Mouse (Mus musculus) CH12.LX (cell line): Measurements from ENCODE around the gene Zfp580. TPM values are rescaled to one million over a fixed set of nuclear protein-coding genes. Genes with fewer than 3 reads are reported as not detected.

Source experiments
- DNase-seq: peaks from one replicate; pipeline ENCODE4 v3.0.0-alpha.2; 2013; ENCODE audit errors: extremely low read depth
- H3K27ac ChIP-seq: 2 replicates; pipeline ENCODE4 v1.5.1; 2012; ENCODE audit warnings: low read depth, mild to moderate bottlenecking, control low read depth, moderate library complexity; ENCODE audit not compliant: insufficient read depth
- H3K27me3 ChIP-seq: replicated peaks from 2 replicates; pipeline ENCODE3; 2012; ENCODE audit warnings: inconsistent platforms
- H3K36me3 ChIP-seq, 2 experiments: replicated peaks in 1 of 2; 2 replicates each; pipeline versions ENCODE3 to v1.6.1; 2012; ENCODE audit warnings: inconsistent platforms in 1 of 2, low read length in 1 of 2, mild to moderate bottlenecking in 1 of 2, mixed read lengths in 1 of 2, moderate library complexity in 1 of 2; ENCODE audit not compliant: control insufficient read depth in 1 of 2, insufficient read depth in 1 of 2
- H3K4me1 ChIP-seq, 2 experiments: 2 replicates each; pipeline ENCODE4 v1.6.1; 2012; ENCODE audit warnings: inconsistent platforms in 1 of 2, moderate library complexity in 1 of 2; ENCODE audit not compliant: insufficient read depth in 2 of 2, control insufficient read depth in 1 of 2
- H3K4me2 ChIP-seq: 2 replicates; pipeline ENCODE4 v1.6.1; 2012; ENCODE audit warnings: low read depth, mild to moderate bottlenecking, control low read depth; ENCODE audit not compliant: poor library complexity, insufficient read depth, severe bottlenecking
- H3K4me3 ChIP-seq, 3 experiments: fragments of 150-350 bp in 1 of 3; sonication (generic) in 1 of 3; replicated peaks in 1 of 3; 2 replicates each; pipeline versions ENCODE3 to v1.5.1; 2011 to 2012; ENCODE audit warnings: low read depth in 2 of 3, low read length in 2 of 3, mild to moderate bottlenecking in 2 of 3, moderate library complexity in 2 of 3, control low read depth in 1 of 3, improper control_type of control experiment in 1 of 3, inconsistent platforms in 1 of 3, mixed read lengths in 1 of 3; ENCODE audit not compliant: poor library complexity in 1 of 3
- H3K79me2 ChIP-seq: replicated peaks from 2 replicates; pipeline ENCODE4 v1.6.1; 2012; ENCODE audit warnings: mild to moderate bottlenecking, moderate library complexity; ENCODE audit not compliant: control insufficient read depth, poor library complexity, insufficient read depth, severe bottlenecking; ENCODE audit errors: extremely low read depth
- H3K9ac ChIP-seq: 2 replicates; pipeline ENCODE4 v1.6.1; 2012; ENCODE audit warnings: low read depth, mild to moderate bottlenecking, control low read depth, moderate library complexity; ENCODE audit not compliant: insufficient read depth
- H3K9me3 ChIP-seq: replicated peaks from 2 replicates; pipeline ENCODE3; 2012; ENCODE audit warnings: low read length, inconsistent platforms, mixed read lengths
- BHLHE40 ChIP-seq: IDR thresholded peaks from 2 replicates; pipeline ENCODE4 v1.6.1; 2011; ENCODE audit warnings: mild to moderate bottlenecking, low read depth, low read length, improper control_type of control experiment
- CHD1 ChIP-seq: IDR thresholded peaks from 2 replicates; pipeline ENCODE4 v1.6.1; 2012; ENCODE audit warnings: low read depth, low read length, improper control_type of control experiment, inconsistent platforms
- CHD2 ChIP-seq: IDR thresholded peaks from 2 replicates; pipeline ENCODE4 v1.6.1; 2011; ENCODE audit warnings: low read length, improper control_type of control experiment
- E2F4 ChIP-seq: IDR thresholded peaks from 2 replicates; pipeline ENCODE4 v1.6.1; 2011; ENCODE audit warnings: low read depth, low read length, improper control_type of control experiment; ENCODE audit not compliant: insufficient replicate concordance
- ELF1 ChIP-seq: IDR thresholded peaks from 2 replicates; pipeline ENCODE4 v1.6.1; 2014; ENCODE audit warnings: low read depth, mild to moderate bottlenecking, inconsistent platforms, low read length, improper control_type of control experiment
- EP300 ChIP-seq: IDR thresholded peaks from 2 replicates; pipeline ENCODE4 v1.6.1; 2011; ENCODE audit warnings: low read length, improper control_type of control experiment
- GABPA ChIP-seq: IDR thresholded peaks from 2 replicates; pipeline ENCODE4 v1.6.1; 2012; ENCODE audit warnings: low read depth, low read length, improper control_type of control experiment, inconsistent platforms; ENCODE audit not compliant: insufficient replicate concordance
- HCFC1 ChIP-seq: IDR thresholded peaks from 2 replicates; pipeline ENCODE4 v1.6.1; 2012; ENCODE audit warnings: low read depth, mild to moderate bottlenecking, inconsistent platforms, low read length, improper control_type of control experiment
- JUN ChIP-seq: IDR thresholded peaks from 2 replicates; pipeline ENCODE4 v1.6.1; 2011; ENCODE audit warnings: low read depth, mild to moderate bottlenecking, low read length, improper control_type of control experiment, moderate library complexity; ENCODE audit not compliant: insufficient read depth
- JUND ChIP-seq: conservative IDR thresholded peaks from 2 replicates; pipeline ENCODE4 v1.6.1; 2011; ENCODE audit warnings: low read depth, low read length, improper control_type of control experiment
- KAT2A ChIP-seq: IDR thresholded peaks from 2 replicates; pipeline ENCODE4 v1.6.1; 2012; ENCODE audit warnings: low read length, improper control_type of control experiment, inconsistent platforms; ENCODE audit not compliant: insufficient replicate concordance
- MAFK ChIP-seq: IDR thresholded peaks from 2 replicates; pipeline ENCODE4 v1.6.1; 2011; ENCODE audit warnings: low read length, improper control_type of control experiment; ENCODE audit not compliant: insufficient replicate concordance
- MAX ChIP-seq: IDR thresholded peaks from 2 replicates; pipeline ENCODE4 v1.6.1; 2011; ENCODE audit warnings: low read length, improper control_type of control experiment
- MAZ ChIP-seq: IDR thresholded peaks from 2 replicates; pipeline ENCODE4 v1.6.1; 2012; ENCODE audit warnings: low read depth, mild to moderate bottlenecking, inconsistent platforms, low read length, improper control_type of control experiment, moderate library complexity
- MEF2A ChIP-seq: IDR thresholded peaks from 2 replicates; pipeline ENCODE4 v1.6.1; 2014; ENCODE audit warnings: low read depth, mild to moderate bottlenecking, inconsistent platforms, low read length, improper control_type of control experiment, borderline replicate concordance
- MXI1 ChIP-seq: IDR thresholded peaks from 2 replicates; pipeline ENCODE4 v1.6.1; 2011; ENCODE audit warnings: mild to moderate bottlenecking, low read depth, low read length, improper control_type of control experiment
- NELFE ChIP-seq: IDR thresholded peaks from 2 replicates; pipeline ENCODE4 v1.6.1; 2011; ENCODE audit warnings: low read depth, low read length, improper control_type of control experiment
- NRF1 ChIP-seq: IDR thresholded peaks from 2 replicates; pipeline ENCODE4 v1.6.1; 2014; ENCODE audit warnings: low read depth, mild to moderate bottlenecking, inconsistent platforms, low read length, improper control_type of control experiment, moderate library complexity
- POLR2A ChIP-seq: IDR thresholded peaks from 2 replicates; pipeline ENCODE4 v1.6.1; 2011; ENCODE audit warnings: low read depth, mild to moderate bottlenecking, improper control_type of control experiment, low read length
- POLR2AphosphoS2 ChIP-seq: IDR thresholded peaks from 2 replicates; pipeline ENCODE4 v1.6.1; 2011; ENCODE audit warnings: low read depth, low read length, improper control_type of control experiment
- RAD21 ChIP-seq: IDR thresholded peaks from 2 replicates; pipeline ENCODE4 v1.6.1; 2011; ENCODE audit warnings: low read depth, mild to moderate bottlenecking, low read length, improper control_type of control experiment, moderate library complexity
- RCOR1 ChIP-seq: conservative IDR thresholded peaks from 2 replicates; pipeline ENCODE4 v1.6.1; 2012; ENCODE audit warnings: low read depth, mild to moderate bottlenecking, inconsistent platforms, low read length, improper control_type of control experiment
- TBP ChIP-seq: conservative IDR thresholded peaks from 2 replicates; pipeline ENCODE4 v1.6.1; 2011; ENCODE audit warnings: low read depth, low read length, improper control_type of control experiment
- TCF12 ChIP-seq: IDR thresholded peaks from 2 replicates; pipeline ENCODE4 v1.6.1; 2014; ENCODE audit warnings: low read depth, mild to moderate bottlenecking, inconsistent platforms, low read length, improper control_type of control experiment
- UBTF ChIP-seq: IDR thresholded peaks from 2 replicates; pipeline ENCODE4 v1.6.1; 2012; ENCODE audit warnings: low read depth, mild to moderate bottlenecking, inconsistent platforms, low read length, improper control_type of control experiment, moderate library complexity
- USF1 ChIP-seq: IDR thresholded peaks from 2 replicates; pipeline ENCODE4 v1.6.1; 2014; ENCODE audit warnings: low read depth, mild to moderate bottlenecking, inconsistent platforms, low read length, improper control_type of control experiment
- ZC3H11A ChIP-seq: IDR thresholded peaks from 2 replicates; pipeline ENCODE4 v1.6.1; 2012; ENCODE audit warnings: low read depth, mild to moderate bottlenecking, inconsistent platforms, low read length, improper control_type of control experiment
- ZKSCAN1 ChIP-seq: IDR thresholded peaks from 2 replicates; pipeline ENCODE4 v1.6.1; 2012; ENCODE audit warnings: low read depth, inconsistent platforms, low read length, improper control_type of control experiment, borderline replicate concordance
- ZNF384 ChIP-seq: IDR thresholded peaks from 2 replicates; pipeline ENCODE4 v1.6.1; 2012; ENCODE audit warnings: low read depth, low read length, improper control_type of control experiment, inconsistent platforms
- dilution Hi-C: fragments of 300-500 bp; cut with MboI; formaldehyde crosslinking; loops from 2 replicates; pipeline ENCODE4 v1.14.3; 2020; ENCODE audit warnings: low sequenced_read_pairs; ENCODE audit not compliant: extremely low pct_unique_long_range_greater_than_20kb, extremely low pct_ligation_motif_present
- in situ Hi-C: fragments of 300-500 bp; cut with MboI; formaldehyde crosslinking; loops from 3 replicates; pipeline ENCODE4 v1.14.3; 2019; ENCODE audit warnings: low sequenced_read_pairs, low pct_ligation_motif_present, low pct_unique_long_range_greater_than_20kb, mixed read lengths
- polyA plus RNA-seq: library from polyadenylated mRNA; unstranded; fragments of >175 nt; gene quantifications from 2 replicates; pipeline ENCODE4 v1.2.1, GENCODE M21; 2012; ENCODE audit warnings: low read depth; ENCODE audit not compliant: insufficient read length
- total RNA-seq, 2 experiments: library from RNA; depleted of rRNA; stranded (reverse); fragments of 300-350 nt in 1 of 2; fragments of >200 nt in 1 of 2; gene quantifications; 2 replicates each; pipeline ENCODE4 v1.2.3; 2012 to 2014

The Zfp580 gene
- total and polyA plus RNA-seq, 3 experiments: 1.2 to 15.6 (median 2.6) TPM

DNA sequence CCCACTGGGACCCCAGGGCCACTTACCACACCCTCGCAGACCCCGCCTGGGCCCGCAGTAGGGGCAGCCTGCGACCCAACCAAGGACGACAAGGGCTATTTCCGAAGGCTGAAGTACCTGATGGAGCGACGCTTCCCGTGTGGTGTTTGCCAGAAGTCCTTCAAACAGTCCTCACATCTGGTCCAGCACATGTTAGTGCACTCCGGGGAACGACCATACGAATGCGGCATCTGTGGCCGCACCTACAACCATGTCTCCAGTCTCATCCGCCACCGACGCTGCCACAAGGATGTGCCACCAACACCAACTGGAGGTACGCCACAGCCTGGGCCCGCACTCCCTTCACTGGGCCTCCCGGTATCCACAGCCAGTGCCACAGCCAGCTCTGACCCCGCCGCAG, 21.8 kb upstream of the Zfp580 start:
- dilution Hi-C loops: no loop called here
- H3K4me2 ChIP-seq: no peak overlapping the region
- DNase-seq: no peak
- TF ChIP-seq RAD21: no peak
- H3K9me3 ChIP-seq: peaks cover 33% of the 10 kb centered on the region
- no peak overlapping the region for H3K27ac ChIP-seq
- H3K36me3 ChIP-seq: peaks cover 69 to 94% of the 10 kb centered on the region in 2 experiments
- H3K4me3 ChIP-seq: peak overlapping the region in 1 of 3 experiments; percentile 13
- H3K4me1 ChIP-seq: no peaks in the 10 kb centered on the region
- in situ Hi-C loops: no loop called here
- no peaks in the 10 kb centered on the region for H3K27me3 ChIP-seq
- H3K79me2 ChIP-seq: peaks cover 5% of the 10 kb centered on the region; the same call in 1 of the 2 replicates
- no peak overlapping the region for H3K9ac ChIP-seq

DNA sequence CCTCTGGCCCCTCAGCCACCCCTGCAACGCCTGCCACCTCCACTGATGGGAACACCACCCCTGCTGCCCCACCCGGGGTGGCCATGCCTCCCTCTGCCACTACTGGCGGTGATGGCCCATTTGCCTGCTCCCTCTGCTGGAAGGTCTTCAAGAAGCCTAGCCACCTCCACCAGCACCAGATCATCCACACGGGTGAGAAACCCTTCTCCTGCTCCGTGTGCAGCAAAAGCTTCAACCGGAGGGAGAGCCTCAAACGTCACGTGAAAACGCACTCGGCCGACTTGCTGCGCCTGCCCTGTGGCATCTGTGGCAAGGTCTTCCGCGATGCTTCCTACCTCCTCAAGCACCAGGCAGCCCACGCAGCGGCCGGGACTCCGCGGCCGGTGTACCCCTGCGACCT, 21.4 kb upstream of the Zfp580 start:
- peak overlapping the region in 1 of 3 experiments; percentile 13 for H3K4me3 ChIP-seq

DNA sequence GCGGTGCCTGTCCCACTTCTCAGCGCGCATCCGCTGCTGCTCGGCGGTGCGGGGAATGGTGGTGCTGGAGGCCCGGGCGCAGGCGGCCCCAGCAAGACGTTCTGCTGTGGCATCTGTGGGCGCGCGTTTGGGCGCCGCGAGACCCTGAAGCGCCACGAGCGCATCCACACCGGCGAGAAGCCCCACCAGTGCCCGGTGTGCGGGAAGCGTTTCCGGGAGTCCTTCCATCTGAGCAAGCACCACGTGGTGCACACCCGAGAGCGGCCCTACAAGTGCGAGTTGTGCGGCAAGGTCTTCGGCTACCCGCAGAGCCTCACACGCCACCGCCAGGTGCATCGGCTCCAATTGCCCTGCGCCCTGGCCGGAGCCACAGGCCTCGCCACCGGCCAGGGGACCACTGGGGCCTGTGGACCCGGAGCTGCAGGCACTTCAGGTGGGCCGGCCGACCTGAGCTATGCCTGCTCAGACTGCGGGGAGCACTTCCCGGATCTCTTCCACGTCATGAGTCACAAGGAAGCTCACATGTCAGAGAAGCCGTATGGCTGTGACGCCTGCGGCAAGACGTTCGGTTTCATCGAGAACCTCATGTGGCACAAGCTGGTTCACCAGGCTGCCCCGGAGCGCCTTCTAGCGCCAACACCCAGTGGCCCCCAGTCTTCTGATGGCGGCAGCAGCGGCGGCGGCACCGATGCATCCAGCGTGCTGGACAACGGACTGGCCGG, 20.6 kb upstream of the Zfp580 start:
- H3K9ac ChIP-seq: no peak overlapping the region
- H3K79me2 ChIP-seq: no peaks in the 10 kb centered on the region
- H3K27me3 ChIP-seq: no peaks in the 10 kb centered on the region
- H3K4me3 ChIP-seq: no peak overlapping the region
- DNase-seq: no peak
- in situ Hi-C loops: no loop called here
- H3K27ac ChIP-seq: no peak overlapping the region
- dilution Hi-C loops: no loop called here
- no peak overlapping the region for H3K4me2 ChIP-seq
- H3K36me3 ChIP-seq: peaks cover 62 to 95% of the 10 kb centered on the region in 2 experiments
- peaks cover 33% of the 10 kb centered on the region for H3K9me3 ChIP-seq
- no peaks in the 10 kb centered on the region for H3K4me1 ChIP-seq
- TF ChIP-seq CHD1 (no peak), MXI1 (no peak), TBP (no peak), MAFK (no peak), JUND (no peak), RCOR1 (no peak), BHLHE40 (no peak), USF1 (no peak), ZC3H11A (no peak), MEF2A (no peak), KAT2A (no peak), ELF1 (no peak), EP300 (no peak), CHD2 (no peak), MAZ (no peak), POLR2A (no peak), HCFC1 (no peak)

More for the DNA sequence above, 21.4 kb upstream of the Zfp580 start:
- Histone ChIP-seq H3K79me2 (0 out of 2 replicates have a peak, but pooled peaks cover 5% of the 10 kb centered on the region), H3K36me3 (peaks cover 67 to 94% of the 10 kb centered on the region in 2 experiments), H3K4me1 (no peaks in the 10 kb centered on the region), H3K9ac (no peak overlapping the region), H3K4me2 (no peak overlapping the region)
- in situ Hi-C loops: no loop called here
- dilution Hi-C loops: no loop called here
- DNase-seq: no peak
- TF ChIP-seq RCOR1 (no peak), UBTF (no peak), BHLHE40 (no peak), E2F4 (no peak), JUN (no peak), TCF12 (no peak), MEF2A (no peak), CHD2 (no peak), CHD1 (no peak), MAX (no peak), USF1 (no peak), ZC3H11A (no peak), MXI1 (no peak), NELFE (no peak), POLR2AphosphoS2 (no peak), GABPA (no peak), NRF1 (no peak), ZKSCAN1 (no peak), TBP (no peak), ZNF384 (no peak)
- TF ChIP-seq, all 38 proteins: peak for 0
- peaks cover 33% of the 10 kb centered on the region for H3K9me3 ChIP-seq
- H3K27ac ChIP-seq: no peak overlapping the region
- H3K27me3 ChIP-seq: no peaks in the 10 kb centered on the region
